In genomic region chr17:83218189-83218588, GRCm38 (mm10) we compare ENCODE assay signal across 9 mouse cellular contexts. TPM values are rescaled to one million over a fixed set of nuclear protein-coding genes. Genes with fewer than 3 reads are reported as not detected.
DNase-seq lines count a peak whose midpoint lies in the region; ATAC-seq lines count a peak whose summit lies in the region.
"Had no signal": no experiment of that assay in that cellular context is flagged by ENCODE, and none has a peak within 500 bp of the region (broad histone marks: within the 10 kb centered on the region; RNA-seq: fewer than 3 reads in every experiment).

No protein-coding gene starts in this region.

- peak overlapping the region; percentile 84 for H3K9ac ChIP-seq in embryonic facial prominence, embryonic 11.5 days (replicated peaks; ENCODE audit: low read length)
- H3K9ac ChIP-seq in hindbrain, embryonic 15.5 days: no peak overlapping the region
- no peak overlapping the region for H3K9ac ChIP-seq in midbrain, embryonic 12.5 days (replicated peaks)

- WGBS in embryonic facial prominence, embryonic 11.5 days: 9% methylated on average over 2 of the region's 2 CpGs
- 28% methylated on average over 2 of the region's 2 CpGs for WGBS in hindbrain, embryonic 15.5 days
- WGBS in midbrain, embryonic 12.5 days: 36% methylated on average over 2 of the region's 2 CpGs

- no peak for ATAC-seq in embryonic facial prominence, embryonic 11.5 days (replicated peaks; ENCODE audit: insufficient number of reproducible peaks, low FRiP score, low TSS enrichment, low read depth)
- ATAC-seq in hindbrain, embryonic 15.5 days (ENCODE audit: low FRiP score, low read depth): no peak
- no peak for ATAC-seq in midbrain, embryonic 12.5 days (ENCODE audit: low FRiP score, low read depth)
- no peak for ATAC-seq in cerebellum, adult (ENCODE audit: insufficient number of reproducible peaks, low FRiP score, low TSS enrichment)

- H3K36me3 ChIP-seq in embryonic facial prominence, embryonic 11.5 days (replicated peaks; ENCODE audit: control insufficient read depth, insufficient read depth, low read depth, low read length): no peaks in the 10 kb centered on the region; the same call in 1 of the 2 replicates
- H3K36me3 ChIP-seq in hindbrain, embryonic 15.5 days: no peaks in the 10 kb centered on the region
- no peaks in the 10 kb centered on the region for H3K36me3 ChIP-seq in midbrain, embryonic 12.5 days

- peaks cover 5% of the 10 kb centered on the region for H3K4me1 ChIP-seq in embryonic facial prominence, embryonic 11.5 days (ENCODE audit: control insufficient read depth, insufficient read depth, low read length)
- H3K4me1 ChIP-seq in hindbrain, embryonic 15.5 days (replicated peaks): peaks cover 64% of the 10 kb centered on the region
- H3K4me1 ChIP-seq in midbrain, embryonic 12.5 days: peaks cover 60% of the 10 kb centered on the region

- H3K27me3 ChIP-seq in embryonic facial prominence, embryonic 11.5 days (ENCODE audit: control insufficient read depth, insufficient read depth, low read length): no peaks in the 10 kb centered on the region
- no peaks in the 10 kb centered on the region for H3K27me3 ChIP-seq in hindbrain, embryonic 15.5 days
- peaks cover 97% of the 10 kb centered on the region for H3K27me3 ChIP-seq in midbrain, embryonic 12.5 days

- H3K4me3 ChIP-seq in embryonic facial prominence, embryonic 11.5 days (ENCODE audit: low read depth, low read length): peak overlapping the region; percentile 81
- H3K4me3 ChIP-seq in hindbrain, embryonic 15.5 days: no peak overlapping the region
- no peak overlapping the region for H3K4me3 ChIP-seq in midbrain, embryonic 12.5 days

- no peaks in the 10 kb centered on the region for H3K9me3 ChIP-seq in embryonic facial prominence, embryonic 11.5 days (replicated peaks; ENCODE audit: control insufficient read depth, low read length)
- no peaks in the 10 kb centered on the region for H3K9me3 ChIP-seq in hindbrain, embryonic 15.5 days
- H3K9me3 ChIP-seq in midbrain, embryonic 12.5 days: no peaks in the 10 kb centered on the region

- peak overlapping the region; percentile 87 for H3K4me2 ChIP-seq in embryonic facial prominence, embryonic 11.5 days (ENCODE audit: low read depth, low read length)
- peak overlapping the region; percentile 98 for H3K4me2 ChIP-seq in hindbrain, embryonic 15.5 days
- H3K4me2 ChIP-seq in midbrain, embryonic 12.5 days (replicated peaks): 0 out of 2 replicates have a peak overlapping the region, but pooled peaks have one; percentile 70

- 0 out of 2 replicates have a peak overlapping the region, but pooled peaks have one; percentile 3 for H3K27ac ChIP-seq in embryonic facial prominence, embryonic 11.5 days (replicated peaks; ENCODE audit: low read depth, low read length)
- H3K27ac ChIP-seq in hindbrain, embryonic 15.5 days (replicated peaks): no peak overlapping the region
- H3K27ac ChIP-seq in midbrain, embryonic 12.5 days (replicated peaks): no peak overlapping the region

- DNase-seq in embryo, embryonic 9.5 days (ENCODE audit: extremely low spot score): peak; percentile 51
- no peak for DNase-seq in embryo, embryonic 10.5 days (ENCODE audit: low spot score)
- DNase-seq in embryonic facial prominence, embryonic 11.5 days (ENCODE audit: low spot score): no peak
- DNase-seq in spleen, postnatal 36 days (ENCODE audit: low spot score in 2 of 2): no peak
- DNase-seq in urinary bladder, postnatal 36 days (ENCODE audit: low spot score in 2 of 2): no peak
- DNase-seq: cerebellum, postnatal 36 days had no signal

RNA-seq across cellular contexts. Expression of gene Pkdcc, which starts 3.1 kb away (rescaled TPM):
- 23.4 and 24.5 TPM in 2 replicates for polyA plus RNA-seq in embryonic facial prominence, embryonic 11.5 days (2014; fragmentation: Nextera tagmentation; extraction: Ambion mirVana)
- polyA plus RNA-seq in hindbrain, embryonic 15.5 days (2015; fragmentation: Nextera tagmentation; extraction: Ambion mirVana): 5.7 and 7.1 TPM in 2 replicates
- polyA plus RNA-seq in midbrain, embryonic 12.5 days (2016; fragmentation: Nextera tagmentation; extraction: Ambion mirVana): 4.1 and 6.6 TPM in 2 replicates
